Mouse (Mus musculus): ENCODE results near the gene Ap1m1. TPM values are rescaled to one million over a fixed set of nuclear protein-coding genes. Genes with fewer than 3 reads are reported as not detected.

Gene Ap1m1
- total RNA-seq (2021), result 10 to 100 TPM; 66.8 to 81.0 TPM
- long read RNA-seq, experiment 1, transcript Ap1m1-201 (12 exons, 2,084 nt), result major isoform, 91 of 120 reads
- long read RNA-seq, experiment 1, partial matches to known transcripts, result 14 of 120 reads
- long read RNA-seq, experiment 1, other reads (novel, unspliced or antisense), result 15 of 120 reads
- long read RNA-seq, experiment 2, transcript Ap1m1-201 (12 exons, 2,084 nt), result major isoform, 78 of 95 reads
- long read RNA-seq, experiment 2, partial matches to known transcripts, result 4 of 95 reads
- long read RNA-seq, experiment 2, other reads (novel, unspliced or antisense), result 13 of 95 reads

- DNase-seq, result peak; percentile 97
Measured at GRCm38 (mm10) chr8:72239499-72240402, at the start of gene Ap1m1. Gene Ap1m1 (plus strand): TSS chr8:72240018.

DNA sequence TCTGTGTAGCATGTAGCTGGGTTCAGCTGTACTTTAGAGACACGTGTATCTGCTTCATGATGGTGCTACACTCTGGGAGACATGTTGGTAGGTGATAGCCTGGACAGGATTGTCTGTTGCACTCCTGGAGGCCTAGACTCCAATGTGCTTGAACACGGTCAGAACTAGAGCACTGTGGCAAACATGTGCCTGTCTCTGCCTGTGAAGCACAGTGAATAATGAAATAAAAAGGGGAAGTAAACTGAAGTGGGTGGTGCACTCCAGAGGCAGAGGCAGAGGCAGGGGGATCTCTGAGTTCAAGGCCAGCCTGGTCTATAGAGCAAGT, 49.6 kb upstream of the Ap1m1 start:
- no peak for DNase-seq

DNA sequence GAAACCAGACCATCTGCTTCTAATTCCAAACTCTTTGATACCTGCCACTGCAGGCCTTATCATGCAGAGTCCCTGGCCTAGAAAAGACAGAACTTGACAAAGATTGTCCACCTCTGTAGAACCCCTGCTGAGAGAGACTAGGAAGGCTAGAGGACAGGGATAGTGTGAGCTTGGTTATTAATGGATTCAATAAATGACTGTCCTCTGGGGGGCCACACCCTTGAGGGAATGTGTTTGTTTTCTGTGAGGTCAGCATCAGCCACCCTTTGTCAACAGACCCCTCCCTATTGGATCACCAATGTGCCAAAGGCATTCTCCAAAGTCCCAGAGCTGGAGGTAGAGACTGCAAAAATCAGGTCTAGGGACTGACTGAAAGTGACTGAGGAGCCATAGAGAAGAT, 47.8 kb upstream of the Ap1m1 start:
- no peak for DNase-seq

DNA sequence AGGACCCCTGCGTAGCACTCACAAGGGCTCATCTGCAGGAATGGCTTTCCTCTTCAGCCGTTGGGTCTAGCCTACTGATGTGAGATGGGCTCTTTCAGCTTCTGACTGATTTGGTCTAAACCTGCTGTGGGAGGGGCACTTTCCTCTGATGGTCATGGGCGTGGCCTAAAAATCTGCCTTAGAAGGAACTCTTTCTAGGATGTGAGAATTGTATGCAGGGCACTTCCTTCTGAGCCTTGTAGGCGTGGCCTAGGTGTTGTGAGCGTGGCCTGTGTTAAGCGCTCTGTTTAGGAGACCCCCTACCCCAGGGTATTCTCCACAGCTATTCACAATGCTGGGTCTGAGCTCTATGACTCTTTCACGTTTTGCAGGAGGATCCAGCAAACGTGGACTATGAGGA, 41.8 kb upstream of the Ap1m1 start:
- no peak for DNase-seq

GRCm38 (mm10) chr8:72208582-72208981, 31.2 kb upstream of the Ap1m1 start:
- no peak for DNase-seq

DNA sequence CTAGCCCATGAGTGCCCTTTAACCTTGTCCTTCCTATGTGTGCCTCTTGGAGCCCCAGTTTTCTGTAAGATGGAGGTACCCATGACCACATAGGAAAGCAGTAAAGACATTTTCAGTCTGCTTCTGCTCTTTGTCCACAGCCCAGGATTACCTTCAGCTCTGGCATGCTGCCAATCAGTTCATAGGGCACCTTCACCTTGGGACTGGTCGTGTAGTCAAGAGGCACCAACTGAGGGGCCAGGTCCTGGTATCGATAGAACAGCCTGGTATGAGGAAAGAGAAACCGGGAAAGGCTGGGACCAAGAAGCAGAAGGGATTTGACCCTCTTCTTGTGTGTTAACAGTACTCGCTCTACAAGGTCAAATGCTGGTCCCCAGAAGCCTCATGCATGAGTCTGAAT, 29.6 kb upstream of the Ap1m1 start:
- DNase-seq, result no peak

GRCm38 (mm10) chr8:72210710-72211109, 29.1 kb upstream of the Ap1m1 start:
- no peak for DNase-seq

DNA sequence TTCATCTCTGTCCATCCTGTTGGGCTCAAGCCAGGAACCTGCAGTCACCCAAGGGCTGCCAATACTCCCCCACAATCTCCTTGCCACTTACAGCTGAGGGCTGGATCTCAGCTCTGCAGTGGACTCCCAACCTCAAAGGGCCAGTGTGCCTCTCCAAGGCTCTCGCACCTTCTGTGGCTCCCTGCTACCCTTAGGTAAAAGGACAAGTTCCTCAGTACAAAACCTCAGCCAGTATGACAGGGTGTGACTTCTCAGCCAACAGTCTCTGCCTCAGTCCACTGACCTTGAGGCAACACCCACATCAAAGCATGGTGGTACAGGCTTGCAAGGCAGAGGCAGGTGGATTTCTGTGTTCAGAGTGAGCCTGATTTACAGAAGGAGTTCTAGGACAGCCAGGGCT, 28.0 kb upstream of the Ap1m1 start:
- DNase-seq, result no peak

DNA sequence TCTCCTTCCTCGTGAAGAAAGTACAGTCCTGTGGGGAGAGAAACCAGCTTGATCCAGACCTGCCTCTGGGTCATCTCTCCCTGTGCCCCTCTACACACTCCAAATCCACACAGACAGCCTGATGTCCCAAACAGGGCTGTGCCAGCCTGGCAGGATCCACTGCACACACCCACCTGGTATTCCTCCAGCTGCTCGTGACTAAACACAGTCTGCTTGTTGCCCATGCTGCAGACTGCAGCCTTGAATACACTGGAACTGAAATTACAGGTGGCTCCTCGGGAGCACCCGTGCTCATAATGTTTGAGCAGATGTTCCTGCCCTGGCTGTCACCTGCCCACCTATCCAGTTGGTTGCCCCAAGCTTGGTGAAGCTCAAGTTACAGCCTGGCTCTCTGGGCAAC, 27.1 kb upstream of the Ap1m1 start, which contains the start of gene Cib3:
TSS of gene Cib3 (minus strand) at position 87 of the 400 bp plus-strand sequence.
- no peak for DNase-seq

DNA sequence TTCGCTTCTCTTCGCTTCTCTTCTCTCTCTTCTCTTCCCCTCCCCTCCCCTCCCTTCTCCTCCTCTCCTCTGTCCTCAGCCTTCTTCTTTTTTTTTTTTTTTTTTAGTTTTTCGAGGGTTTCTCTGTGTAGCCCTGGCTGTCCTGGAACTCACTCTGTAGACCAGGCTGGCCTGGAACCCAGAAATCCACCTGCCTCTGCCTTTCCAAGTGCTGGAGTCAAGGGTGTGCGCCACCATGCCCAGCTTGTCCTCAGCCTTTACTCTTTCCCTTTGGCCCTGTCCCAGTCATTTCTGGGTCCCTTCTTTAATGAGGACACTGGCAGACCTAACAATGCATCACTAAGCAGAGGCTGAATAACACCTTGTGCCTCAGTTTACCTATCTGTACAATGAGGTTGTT, 26.3 kb upstream of the Ap1m1 start, which contains the start of gene Gm11034:
TSS of gene Gm11034 (minus strand) at position 101 of the 400 bp plus-strand sequence.
- DNase-seq, result no peak

- DNase-seq, result peak; percentile 16
Measured at GRCm38 (mm10) chr8:72215060-72215459, 24.8 kb upstream of the Ap1m1 start.

- DNase-seq, result no peak
Measured at GRCm38 (mm10) chr8:72215871-72216270, 23.9 kb upstream of the Ap1m1 start.

DNA sequence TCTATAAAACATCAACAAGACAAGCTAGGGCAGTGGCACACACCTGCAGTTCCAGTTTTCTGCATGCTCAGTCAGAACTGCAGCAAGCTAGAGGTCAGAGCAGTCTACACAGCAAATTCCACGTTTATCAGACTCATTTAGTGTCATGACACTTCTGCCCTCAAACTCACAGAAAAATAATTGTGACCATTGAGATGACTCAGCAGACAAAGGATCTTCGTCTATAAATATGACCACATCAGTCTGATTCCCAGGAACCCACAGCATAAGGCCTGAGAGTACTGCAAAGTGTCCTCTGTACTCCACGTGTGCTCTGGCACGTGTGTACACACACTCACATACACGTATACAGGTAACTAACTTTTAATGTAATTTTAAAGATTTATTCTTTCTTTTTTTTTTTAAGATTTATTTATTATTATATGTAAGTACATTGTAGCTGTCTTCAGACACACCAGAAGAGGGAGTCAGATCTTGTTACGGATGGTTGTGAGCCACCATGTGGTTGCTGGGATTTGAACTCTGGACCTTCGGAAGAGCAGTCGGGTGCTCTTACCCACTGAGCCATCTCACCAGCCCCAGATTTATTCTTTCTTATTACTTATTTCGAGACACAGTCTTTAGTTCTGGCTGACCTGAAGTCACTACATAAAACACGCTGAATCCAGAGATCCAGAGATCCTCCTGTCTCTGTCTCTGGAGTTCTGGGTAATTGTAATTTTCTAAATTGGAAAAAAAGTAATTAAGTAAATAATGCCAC, 20.9 kb upstream of the Ap1m1 start:
- no peak for DNase-seq

GRCm38 (mm10) chr8:72219541-72220363, 20.1 kb upstream of the Ap1m1 start, which contains the start of gene Fam32a:
Gene Fam32a (plus strand): TSS chr8:72219730.
- peak; percentile 91 for DNase-seq

- no peak for DNase-seq
Measured at GRCm38 (mm10) chr8:72220758-72221157, 19.1 kb upstream of the Ap1m1 start.

DNA sequence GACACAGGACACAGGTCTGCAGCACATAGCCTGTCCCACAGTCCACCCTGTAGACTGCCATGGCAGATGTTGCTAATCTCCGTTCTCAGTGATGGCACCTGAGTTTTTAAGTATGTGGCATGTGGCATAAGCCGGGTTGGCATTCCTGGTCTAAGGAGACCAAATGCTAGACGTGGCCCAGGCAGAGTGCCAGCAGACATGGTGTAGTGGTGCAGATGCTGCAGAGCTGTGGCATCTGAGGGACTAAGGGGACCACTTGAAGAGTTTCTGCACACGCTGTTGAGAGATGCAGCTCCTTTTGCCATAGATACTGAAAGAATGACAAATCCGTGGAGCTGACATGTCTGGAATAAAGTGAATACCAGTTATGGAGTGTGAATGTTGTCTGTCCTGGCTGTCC, 17.2 kb upstream of the Ap1m1 start:
- DNase-seq, result no peak

GRCm38 (mm10) chr8:72240403-72240763, 565 bp downstream of the Ap1m1 start:
- DNase-seq, result no peak

- DNase-seq, result no peak
Measured at GRCm38 (mm10) chr8:72240951-72241350, 1.1 kb downstream of the Ap1m1 start.

- DNase-seq, result peak; percentile 44
Measured at GRCm38 (mm10) chr8:72242226-72242625, 2.4 kb downstream of the Ap1m1 start.

DNA sequence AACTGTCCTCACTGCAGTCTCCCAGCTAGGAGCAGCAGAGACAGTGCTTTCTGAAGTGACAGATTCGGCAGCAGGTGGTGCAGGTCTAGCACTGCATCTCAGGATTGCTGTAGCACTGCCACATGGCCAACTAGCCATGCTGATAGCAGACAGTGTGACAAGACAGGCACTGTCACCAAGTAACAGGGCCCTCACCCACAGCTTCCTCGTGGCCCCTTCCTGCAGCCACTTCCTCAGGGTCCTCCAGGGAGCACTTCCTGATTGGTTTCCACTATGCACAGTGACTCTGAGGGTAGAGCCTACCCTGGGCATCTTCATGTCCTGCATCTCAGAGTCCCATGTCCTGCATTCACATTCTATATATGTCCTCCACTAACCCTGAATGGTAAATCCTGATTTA, 4.8 kb downstream of the Ap1m1 start:
- no peak for DNase-seq

DNA sequence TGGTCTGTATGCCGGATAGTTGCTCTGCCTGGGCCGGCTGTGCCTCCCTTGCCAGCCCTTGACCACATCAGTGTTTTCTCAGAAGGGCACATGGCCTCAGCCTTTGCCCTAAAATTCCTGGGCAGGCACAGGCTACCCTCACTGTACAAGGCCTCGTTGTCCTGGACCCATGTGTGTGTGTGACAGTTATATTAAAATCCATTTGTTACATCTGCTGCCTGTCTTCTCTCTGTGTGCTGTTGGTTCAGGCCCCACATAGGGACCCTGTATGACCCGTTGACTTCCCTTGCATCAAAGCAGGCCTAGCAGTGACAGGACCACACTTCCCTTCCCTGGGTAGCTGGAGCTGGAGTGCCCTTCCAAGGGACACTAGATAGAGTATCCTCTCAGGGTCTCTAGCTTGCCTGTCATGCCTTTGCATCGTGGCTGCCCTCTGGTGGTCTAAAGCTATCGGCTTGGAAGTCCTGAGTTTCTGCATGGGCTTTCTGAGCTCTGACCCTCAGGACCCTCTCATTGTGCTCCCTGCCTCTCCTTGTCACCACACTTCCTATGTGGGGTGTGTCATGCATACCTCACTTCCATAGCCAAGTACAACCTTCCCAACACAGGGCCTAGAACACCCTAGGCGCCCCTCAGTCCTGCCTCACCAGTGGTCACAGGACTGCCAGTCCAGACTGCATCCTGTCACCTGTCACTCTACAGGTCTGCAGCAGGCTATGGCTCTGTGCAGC, 17.5 kb downstream of the Ap1m1 start:
- DNase-seq, result peak; percentile 64

Data from adrenal gland, postnatal 10 days (tissue).